Mouse (Mus musculus) inflammation-experienced regulatory T-cells, adult 6 months (primary cell): ENCODE results near the gene Fam168b. TPM values are rescaled to one million over a fixed set of nuclear protein-coding genes. Genes with fewer than 3 reads are reported as not detected.

ENCODE experiments used
- ATAC-seq: one replicate; pipeline ENCODE4 v1.8.0; 2017
- polyA plus RNA-seq, 3 experiments: library from polyadenylated mRNA; unstranded; fragments of 100-300 nt; shearing (Covaris generic); gene quantifications; one replicate each; pipeline ENCODE4 v1.2.1; 2017

The Fam168b gene
- 10 to 100 TPM; 15.0 to 27.8 (median 19.4) TPM for polyA plus RNA-seq

DNA sequence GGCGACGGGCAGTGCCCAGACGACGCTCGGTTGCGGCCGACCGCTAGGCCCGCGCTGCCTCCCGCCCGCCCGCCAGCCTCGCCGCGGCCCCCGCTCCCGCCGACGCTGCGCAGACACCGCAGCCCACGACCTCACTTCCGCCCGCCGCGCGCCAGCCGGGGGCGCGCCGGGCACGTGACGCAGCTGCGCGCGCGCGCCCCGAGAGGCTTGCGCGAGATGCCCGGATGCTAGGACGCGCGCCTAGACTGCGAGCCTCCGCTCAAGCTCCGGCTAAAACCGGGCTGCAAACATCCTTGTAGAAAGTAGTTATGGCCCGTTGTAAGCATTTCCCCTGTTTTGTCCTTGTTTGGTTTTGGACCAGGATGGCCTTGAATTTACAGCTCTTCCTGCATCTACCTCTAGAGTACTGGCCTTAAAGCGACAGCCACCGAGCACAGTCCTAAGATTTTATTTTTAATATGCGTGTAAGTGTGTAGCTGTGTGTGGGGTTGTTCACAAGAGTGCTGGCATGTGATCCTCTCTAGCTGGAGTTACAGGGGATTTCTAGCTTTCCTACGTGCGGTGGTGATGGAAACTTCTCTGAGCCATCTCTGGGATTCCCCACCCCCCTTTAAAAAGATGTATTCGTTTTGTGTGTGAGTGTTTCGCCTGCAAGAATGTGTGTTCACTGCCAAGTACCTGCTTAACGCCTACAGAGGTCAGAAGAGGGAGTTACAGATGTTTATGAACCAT, at the start of gene Fam168b:
TSS of gene Fam168b (minus strand) at position 179 of the 732 bp plus-strand sequence.
- peak; percentile 81 for ATAC-seq

DNA sequence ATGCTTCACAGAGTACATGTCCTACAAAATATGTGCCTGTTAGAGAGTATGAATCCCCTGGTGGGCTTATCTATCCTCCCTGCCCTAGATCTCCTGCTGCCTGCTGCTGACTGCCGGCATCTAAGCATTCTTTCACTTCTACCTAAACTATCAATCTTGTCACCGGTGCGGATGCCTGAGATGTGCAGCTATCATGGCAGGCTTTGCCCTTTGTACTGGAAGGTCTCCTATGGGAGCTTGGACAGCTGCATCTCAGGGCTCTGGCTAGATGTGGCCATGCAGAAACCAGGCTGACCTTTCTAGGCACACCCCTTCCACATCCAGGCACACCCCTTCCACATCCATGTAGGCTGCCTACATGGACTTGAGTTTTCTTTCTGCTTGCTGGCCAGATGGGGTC, 49.6 kb upstream of the Fam168b start:
- ATAC-seq = no peak

DNA sequence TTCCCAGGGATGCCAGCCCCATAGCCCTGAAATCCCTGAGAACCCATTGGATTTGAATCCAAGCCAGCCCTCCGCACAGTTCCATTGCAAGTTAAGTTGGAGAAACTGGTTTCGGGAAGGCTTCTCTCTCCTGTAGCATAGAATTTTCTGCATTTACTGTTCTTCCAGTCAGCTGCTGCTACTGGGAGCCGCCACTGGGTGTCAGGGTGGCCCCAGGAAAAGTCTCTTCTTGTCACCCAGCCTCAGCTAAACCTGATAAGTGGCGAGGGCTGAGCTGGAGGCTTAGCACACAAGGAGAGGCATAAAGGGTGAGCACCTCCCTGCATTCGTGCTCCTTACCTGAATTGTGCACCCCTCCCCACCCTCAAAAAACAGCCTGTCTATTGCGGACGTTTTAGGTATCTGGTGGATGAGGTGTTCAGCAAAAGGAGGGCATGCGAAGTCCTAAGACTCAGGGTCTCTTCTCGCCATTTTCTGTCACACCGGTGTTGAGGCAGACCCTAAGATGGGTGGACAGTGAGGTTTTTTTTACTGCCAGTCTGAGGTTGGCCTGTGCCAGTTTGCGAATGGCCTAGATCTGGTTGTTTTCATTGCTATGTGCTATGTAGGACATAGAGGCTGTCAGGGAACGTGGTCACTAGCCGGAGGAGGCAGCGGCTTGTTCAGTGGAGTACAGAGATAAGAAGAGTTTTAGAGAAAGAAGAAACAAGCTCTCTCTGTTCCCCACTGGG, 48.9 kb upstream of the Fam168b start:
- no peak for ATAC-seq

DNA sequence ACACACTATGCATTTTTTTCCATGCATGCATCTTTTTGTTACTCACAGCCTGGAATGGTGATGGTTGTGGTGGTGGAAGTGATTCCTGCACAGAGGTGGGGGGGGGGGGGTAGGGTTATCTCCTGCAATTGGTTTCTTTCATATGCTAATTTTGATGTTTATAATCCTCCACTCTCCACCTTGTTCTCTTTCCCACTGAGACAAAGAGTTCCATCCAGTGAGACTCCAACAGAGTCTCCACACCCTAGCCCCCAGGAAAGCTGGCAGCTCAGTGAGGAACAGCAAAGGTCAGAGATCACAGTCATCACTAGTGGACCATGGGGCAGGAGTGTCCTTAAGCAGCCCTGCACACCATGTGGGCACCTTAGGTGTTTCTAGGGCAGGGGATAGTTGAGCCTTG, 40.9 kb upstream of the Fam168b start:
- no peak for ATAC-seq

DNA sequence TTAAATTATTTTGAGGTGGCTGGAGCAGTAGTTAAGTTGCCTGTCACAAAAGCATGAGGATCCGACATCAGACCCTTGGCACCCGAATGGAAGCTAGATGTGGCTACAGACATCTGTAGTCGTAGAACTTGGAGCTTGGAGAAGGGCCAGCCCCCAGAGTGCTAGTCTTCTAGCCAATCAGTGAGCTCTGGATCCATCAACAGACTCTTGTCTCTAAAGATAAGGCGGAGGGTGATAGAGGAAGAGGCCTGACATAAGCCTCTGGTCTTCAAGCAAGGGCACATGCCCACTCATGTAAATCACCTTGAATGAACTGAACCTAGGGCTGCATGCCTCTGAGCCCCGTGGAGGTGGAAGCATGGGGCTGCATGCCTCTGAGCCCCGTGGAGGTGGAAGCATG, 36.7 kb upstream of the Fam168b start:
- no peak for ATAC-seq

DNA sequence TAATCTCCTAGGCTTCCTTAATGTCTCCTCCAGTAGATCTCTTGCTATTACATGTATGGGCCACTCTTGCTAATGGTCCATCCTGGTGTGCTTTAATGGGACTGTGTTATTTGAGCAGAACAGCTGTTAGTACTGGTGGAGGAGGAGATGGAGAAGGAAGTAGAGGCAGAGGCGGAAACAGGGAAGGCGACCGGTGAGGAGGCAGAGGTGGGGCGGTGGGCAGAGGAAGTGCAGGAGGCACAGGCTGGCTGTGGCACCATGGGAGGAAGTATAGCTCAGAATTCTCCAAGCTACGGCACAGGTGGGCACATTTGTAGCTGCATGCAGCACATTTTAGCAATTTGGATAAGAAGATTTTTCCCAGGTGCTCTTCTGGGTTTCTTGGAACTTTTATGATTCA, 30.7 kb upstream of the Fam168b start:
- no peak for ATAC-seq

DNA sequence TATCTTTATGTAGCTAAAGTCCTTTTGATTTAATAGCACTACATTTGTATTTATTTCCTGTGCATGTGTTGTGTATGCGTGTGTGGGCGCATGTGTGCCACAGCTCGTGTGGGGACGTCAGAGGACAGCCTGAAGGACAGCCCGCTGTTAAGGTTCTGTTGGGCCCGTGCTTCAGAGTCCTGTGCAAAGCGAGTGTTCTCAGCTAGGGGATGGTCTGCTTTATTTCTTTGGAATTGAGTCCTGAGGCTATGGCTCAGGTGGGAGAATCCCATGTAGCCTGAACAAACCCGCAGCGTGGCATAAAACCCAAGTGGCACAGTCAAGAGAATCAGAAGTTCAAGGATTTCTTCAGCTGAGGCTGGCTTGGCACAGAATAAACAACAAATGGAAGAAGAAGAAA, 28.3 kb upstream of the Fam168b start:
- no peak for ATAC-seq

DNA sequence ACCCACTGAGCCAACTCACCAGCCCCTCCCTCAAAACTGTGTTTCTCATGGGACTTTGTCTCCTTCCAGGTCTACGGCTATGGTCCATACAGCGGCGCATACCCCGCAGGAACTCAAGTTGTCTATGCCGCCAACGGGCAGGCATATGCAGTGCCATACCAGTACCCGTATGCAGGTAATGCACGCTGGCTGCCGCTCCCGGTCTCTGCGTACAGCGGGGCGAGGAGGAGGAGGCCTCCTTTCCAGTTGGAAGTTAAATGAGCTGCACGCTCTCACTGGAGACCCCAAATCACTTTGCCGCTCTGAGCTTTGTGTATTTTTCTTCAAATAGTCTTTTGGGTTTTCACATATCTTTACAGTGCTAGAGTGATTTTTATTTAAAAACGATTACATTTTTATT, 26.4 kb upstream of the Fam168b start:
- no peak for ATAC-seq

DNA sequence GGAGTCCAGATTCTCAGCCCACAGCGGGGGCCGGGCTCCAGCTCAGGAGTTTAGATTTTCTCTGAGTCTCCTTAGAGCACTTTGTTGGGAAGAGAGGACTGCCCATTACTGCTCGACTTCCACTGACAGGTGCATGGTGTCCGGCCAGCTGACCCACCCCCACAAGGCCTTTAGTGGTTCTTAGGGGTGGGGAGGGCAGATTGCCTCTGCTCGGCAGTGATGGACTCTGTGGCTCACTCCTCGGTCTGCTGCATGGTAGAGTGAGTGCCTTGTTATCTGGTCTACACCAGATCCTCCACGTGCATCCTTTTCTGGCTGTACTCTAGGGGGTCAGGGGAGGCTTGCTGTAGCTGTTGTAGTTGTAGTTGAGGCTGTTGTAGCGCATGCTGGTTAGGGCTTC, 25.5 kb upstream of the Fam168b start:
- no peak for ATAC-seq

DNA sequence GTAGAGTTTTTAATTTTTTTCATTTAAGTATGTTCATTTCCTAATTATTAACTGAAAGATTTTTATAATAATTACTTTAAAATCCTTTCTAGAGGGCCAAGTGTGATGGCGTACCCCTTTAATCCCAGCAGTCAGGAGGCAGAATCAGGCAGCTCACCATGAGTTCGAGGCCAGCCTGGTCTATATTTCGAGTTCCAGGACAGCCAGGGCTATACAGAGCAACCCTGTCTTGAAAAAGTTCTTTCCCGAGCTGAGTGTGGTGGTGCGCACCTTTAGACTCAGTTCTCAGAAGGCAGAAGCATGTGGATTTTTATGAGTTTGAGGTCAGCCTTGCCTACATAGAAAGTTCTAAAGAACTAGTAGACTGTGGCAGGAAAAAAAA, 24.7 kb upstream of the Fam168b start:
- no peak for ATAC-seq

DNA sequence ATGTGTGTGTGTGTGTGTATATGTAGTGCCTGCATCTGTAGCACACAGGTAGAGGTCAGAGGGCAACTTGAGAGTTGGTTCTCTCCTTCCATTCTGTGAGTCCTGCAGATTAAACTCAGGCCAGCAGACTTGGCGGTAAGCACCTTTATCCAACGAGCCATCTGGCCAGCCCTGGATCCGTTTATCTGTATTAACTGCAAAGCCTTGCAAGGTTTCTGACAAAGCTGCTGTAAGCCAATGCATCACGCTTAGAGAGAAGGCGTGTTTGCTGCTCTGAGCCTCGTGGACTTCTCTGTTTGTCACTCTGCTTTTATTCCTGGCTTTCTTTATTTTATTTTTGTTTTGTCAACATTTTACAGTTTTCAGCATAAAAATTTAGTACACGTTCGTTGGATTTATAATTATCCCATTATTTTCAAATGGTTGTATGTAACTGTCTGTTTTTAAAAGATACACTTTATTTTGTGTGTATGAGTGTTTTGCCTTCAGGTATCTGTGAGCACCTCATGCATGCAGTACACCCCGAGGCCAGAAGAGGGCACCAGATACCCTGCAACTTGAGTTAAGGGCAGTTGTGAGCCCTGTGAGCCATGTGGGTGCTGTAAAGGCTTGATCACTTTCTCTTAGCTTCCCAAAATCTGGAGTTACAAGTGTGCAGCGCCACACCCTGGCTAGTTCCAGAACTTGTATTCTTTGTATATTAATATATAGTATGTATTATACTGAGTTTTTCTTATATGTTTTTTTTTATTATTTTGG, 24.1 kb upstream of the Fam168b start:
- ATAC-seq = peak; percentile 91

DNA sequence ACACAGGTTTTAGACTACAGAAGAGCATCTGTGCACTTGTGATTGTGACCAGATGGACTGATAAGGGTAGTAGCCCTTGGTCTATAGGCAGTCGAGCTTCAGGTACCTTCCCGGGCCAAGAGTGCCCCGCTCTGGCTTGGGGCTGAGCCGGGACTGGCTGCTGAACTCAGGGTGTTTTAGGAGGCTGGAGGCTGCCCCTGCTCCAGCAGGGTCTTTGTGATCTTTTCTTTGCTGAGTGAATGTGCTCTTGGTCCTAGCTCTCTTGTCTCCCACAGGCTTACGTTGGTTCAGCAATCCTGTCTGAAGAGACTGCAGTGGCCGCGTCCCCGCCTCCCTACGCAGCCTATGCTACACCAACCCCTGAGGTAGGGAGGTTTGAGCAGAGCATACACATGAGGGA, 23.0 kb upstream of the Fam168b start:
- ATAC-seq = no peak

DNA sequence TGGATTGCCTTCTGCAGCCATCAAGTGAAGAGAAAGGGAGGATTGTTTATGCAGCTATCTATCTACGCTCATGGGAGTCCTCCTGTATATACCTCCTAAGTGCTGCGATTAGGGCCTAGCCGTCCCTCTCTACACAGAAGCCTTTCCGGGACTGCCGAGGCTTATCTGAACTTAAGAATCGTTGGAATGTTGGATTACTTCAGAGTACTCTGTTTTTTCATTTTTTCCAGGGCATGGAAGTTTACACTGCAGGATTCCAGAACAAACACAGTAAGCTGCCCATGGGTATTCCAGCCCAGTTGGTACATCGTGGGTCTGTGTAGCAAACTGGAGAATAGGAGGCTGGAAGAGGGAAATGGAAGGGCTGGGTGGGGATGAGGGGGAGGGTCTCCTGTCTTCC, 21.4 kb upstream of the Fam168b start:
- ATAC-seq = no peak

DNA sequence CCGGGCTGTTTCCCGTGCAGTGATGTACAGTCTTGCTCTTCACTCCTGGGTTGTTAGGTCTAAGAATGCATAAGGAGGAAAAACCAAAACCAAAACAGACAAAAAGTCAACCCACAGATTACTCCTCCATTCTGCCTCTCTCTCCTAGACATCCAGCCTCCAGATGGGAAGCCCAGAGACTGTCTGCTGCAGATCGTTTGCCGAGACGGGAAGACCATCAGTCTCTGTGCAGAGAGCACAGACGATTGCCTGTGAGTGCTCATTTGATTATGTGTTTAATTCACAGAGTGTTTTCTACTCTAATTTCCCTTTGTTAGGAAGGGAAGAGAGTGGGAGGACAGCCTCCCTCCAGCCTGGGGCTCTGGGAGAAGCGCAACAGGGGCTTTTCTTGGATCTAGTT, 20.5 kb upstream of the Fam168b start:
- ATAC-seq = no peak

DNA sequence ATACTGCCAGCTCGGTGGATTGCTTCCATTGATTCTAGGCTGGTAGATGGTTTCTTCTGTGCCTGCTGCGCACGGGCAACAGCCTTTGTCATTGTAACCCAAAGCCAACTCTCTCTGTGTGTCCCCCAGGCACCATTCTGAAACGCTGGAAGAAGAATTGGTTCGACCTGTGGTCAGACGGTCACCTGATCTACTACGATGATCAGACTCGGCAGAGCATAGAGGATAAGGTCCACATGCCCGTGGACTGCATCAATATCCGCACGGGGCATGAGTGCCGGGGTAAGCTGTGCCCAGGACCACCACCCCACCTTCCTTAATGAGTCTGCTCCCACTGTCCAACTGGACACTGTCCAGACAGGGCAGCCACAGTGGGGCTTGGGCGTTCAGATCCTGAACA, 20.0 kb upstream of the Fam168b start:
- no peak for ATAC-seq

DNA sequence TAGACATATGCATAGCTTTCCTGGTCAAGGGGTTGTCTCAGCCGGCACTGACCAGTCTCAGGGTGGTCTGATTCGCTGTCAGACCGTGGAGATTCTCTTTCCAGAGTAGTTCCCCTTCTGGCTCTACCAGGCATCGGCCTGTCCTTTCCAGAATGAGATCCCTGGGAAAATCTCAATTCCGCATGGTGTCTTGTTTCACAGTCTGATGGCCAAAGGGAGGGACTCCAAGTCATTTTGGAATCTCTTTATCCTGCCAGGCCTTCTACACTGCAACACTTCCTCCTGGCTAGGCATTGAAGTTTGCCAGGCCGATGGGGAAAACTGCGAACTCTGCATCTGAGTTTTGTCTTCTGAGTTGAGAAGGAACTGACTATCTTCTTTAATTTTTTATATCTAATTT, 17.3 kb upstream of the Fam168b start:
- ATAC-seq = no peak

DNA sequence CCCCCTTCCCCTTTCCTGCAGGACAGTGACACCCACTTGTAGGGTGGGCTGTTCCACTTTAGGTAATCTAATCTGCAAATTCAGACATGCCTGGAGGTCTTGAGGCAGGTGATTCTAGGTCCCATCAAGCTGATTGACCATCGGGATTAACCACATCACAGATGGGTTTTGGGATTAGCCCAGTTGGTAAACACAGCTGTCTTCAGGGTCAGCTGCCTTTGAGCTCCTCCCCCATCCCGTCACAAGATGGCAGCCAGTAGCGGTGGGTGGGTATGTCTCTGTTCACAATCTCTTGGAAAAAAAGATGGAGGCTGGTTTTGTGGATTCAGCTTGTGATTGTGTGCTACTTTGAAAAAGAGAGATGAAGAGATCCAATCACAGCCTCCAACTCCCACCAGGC, 16.9 kb upstream of the Fam168b start:
- no peak for ATAC-seq

DNA sequence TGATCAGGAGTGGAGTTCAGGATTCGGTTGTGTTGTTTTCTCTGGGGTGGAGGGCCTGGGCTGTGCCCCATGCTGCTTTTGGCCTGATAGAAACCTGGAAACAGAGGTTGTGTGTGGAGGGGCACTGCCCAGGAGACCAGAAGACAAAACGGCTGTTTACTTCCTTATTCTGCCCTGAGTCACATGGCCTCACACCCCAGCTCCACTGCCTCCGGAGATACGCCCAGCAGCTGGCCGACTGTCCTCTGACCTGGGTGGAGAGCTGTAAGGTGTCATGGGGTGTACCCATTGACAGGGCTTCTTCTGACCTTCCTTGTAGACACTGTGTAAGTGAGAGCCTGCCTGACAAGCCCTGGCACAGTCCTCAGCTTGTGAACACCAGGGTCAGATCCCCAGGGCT, 15.8 kb upstream of the Fam168b start:
- no peak for ATAC-seq

DNA sequence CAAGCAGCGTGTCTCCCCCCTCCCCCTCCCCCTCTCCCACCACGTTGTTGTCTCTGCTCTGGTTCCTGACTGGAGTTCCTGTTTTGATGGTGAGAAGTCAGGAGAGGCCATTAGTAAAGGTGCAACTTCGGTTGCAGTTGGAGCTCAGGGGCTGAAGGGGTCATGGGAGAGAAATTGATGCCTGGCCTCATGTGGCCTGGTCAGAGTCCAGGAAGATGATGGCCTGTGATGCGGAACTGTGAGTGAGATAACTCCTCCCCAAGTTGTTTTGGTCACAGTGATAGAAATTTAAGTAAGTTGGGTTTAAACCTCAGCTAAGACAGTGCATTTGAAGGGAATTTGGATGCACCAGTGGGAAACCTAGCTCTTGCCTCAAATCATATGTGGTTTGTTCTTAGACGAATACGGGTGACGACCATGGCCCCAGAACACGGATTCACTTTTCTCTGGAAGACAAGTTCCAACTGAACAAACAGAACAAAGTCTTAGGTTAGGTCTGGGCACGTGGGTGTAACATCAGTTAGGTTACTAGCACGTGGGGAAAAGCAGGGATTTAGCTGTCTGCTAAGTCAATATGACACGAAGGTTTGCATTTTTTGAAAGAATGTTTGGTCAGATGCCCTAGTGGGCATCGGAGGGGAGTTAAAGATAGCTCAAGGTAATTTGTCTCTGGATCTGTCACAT, 12.3 kb upstream of the Fam168b start:
- ATAC-seq = no peak

DNA sequence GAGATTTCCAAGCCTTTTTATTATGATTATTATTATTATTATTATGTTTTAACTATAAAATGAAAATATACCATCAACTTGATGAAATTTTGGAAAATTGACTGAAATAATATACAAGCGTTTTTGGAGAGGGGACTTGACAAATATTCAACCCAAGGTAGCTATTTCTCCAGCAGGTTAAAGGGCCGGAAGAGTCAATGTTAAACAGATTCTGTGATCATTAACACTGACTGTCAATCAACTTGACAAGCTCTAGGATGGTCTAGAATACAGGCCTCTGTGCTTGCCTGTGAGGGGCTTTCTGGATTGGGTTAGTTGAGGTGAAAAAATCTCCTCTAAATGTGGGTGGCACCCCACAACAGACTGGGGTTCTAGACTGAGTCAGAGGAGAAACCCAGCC, 10.9 kb upstream of the Fam168b start:
- ATAC-seq = no peak

DNA sequence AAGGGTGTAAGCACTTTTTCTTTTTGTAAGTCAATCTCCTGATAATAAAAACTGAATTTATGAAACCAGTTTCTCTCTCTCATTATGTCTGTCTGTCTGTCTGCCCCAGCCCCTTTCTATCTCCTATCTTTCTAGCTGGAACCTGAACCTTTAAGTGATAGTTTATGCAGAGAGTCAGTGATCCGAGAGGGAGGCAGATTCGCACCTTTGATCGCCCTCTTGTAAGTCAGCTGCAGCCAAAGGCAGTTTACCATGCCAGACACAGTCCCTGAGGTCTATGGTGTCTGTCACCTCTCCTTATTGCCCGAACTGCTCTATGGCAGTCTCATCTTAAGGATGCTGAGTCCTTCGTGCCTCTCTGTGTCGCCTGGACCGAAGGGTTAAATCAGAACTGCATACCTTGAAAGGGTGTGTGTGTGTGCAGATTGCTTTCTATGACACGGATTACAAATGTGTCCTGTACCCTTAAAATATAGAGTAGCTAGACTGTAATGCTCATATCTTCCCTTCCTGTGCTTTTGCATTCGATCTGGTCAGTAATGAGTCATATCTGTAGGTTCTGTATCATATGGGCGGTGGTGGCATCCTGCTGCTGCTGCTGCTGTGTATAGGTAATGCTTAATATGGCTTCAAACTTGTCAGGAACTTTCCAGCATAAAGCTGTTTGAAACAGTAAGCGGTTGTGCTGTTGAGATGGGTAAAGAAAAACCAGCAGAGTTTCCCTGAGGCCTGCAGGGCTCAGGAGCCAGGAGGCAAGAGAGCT, 9.4 kb upstream of the Fam168b start:
- peak; percentile 57 for ATAC-seq

DNA sequence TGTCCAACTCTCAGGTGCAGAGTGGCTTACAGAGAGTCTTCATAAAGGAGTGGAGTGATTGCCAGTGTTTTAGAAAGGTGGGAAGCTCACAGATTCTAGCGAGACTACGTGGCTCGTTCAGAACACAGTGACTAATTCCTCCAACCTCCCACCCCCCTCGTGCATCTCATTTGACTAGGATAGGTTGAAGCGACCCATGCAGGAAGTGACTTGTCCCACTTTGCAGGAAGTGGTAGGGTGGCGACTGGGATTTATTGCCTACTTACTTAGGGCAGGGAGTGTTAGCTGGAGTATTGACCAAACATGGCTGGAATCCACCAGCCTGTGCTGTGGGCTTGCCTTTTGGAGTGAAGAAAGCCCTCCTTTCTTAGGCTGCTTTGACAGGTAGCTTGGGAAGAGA, 8.7 kb upstream of the Fam168b start:
- ATAC-seq = peak; percentile 64
